Mouse (Mus musculus): ENCODE measurements at regions not wholly inside any gene's neighbourhood (a gene's known extent, or its start where the extent isn't known, plus 50 kb on each side); places are given as distances from the start of the nearest gene placed in this dataset.

GRCm38 (mm10) chr1:63920181-63920933 is 151.3 kb upstream of the 4933402D24Rik start:
- no peak for DNase-seq (ENCODE audit: low spot score in 2 of 2)

GRCm38 (mm10) chr1:63918200-63918599 is 149.1 kb upstream of the 4933402D24Rik start:
- DNase-seq (ENCODE audit: low spot score in 2 of 2): no peak

- DNase-seq (ENCODE audit: low spot score in 2 of 2): no peak
These were observed 148.0 kb upstream of the 4933402D24Rik start for GRCm38 (mm10) chr1:63916907-63917650.

GRCm38 (mm10) chr1:63910765-63911164 is 141.7 kb upstream of the 4933402D24Rik start:
- DNase-seq (ENCODE audit: low spot score in 2 of 2): no peak

GRCm38 (mm10) chr1:63909191-63909590 is 140.1 kb upstream of the 4933402D24Rik start:
- no peak for DNase-seq (ENCODE audit: low spot score in 2 of 2)

- DNase-seq (ENCODE audit: low spot score in 2 of 2): no peak
These were observed 134.6 kb upstream of the 4933402D24Rik start for GRCm38 (mm10) chr1:63903620-63904019.

- DNase-seq (ENCODE audit: low spot score in 2 of 2): no peak
These were observed 134.1 kb upstream of the 4933402D24Rik start for GRCm38 (mm10) chr1:63903201-63903600.

DNA sequence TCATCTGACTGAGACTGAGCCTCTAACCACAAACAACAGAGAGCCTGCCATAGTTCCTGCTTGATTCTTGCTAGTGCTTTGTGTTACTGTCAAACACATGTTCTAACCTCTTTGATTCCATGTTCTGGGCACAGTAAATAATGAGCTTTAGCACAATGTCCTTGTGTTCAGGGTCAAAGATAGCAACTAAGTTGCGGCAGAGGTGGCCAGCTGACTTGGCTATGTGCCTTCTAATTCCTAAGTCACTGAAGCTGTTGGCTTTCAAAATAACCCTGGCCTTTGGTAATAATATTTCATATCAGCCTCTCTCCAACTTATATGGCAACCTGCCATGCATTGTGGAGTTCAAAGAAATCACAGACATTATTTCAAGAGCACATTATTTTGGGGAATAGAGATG is 133.3 kb upstream of the 4933402D24Rik start:
- DNase-seq (ENCODE audit: low spot score in 2 of 2): no peak

DNA sequence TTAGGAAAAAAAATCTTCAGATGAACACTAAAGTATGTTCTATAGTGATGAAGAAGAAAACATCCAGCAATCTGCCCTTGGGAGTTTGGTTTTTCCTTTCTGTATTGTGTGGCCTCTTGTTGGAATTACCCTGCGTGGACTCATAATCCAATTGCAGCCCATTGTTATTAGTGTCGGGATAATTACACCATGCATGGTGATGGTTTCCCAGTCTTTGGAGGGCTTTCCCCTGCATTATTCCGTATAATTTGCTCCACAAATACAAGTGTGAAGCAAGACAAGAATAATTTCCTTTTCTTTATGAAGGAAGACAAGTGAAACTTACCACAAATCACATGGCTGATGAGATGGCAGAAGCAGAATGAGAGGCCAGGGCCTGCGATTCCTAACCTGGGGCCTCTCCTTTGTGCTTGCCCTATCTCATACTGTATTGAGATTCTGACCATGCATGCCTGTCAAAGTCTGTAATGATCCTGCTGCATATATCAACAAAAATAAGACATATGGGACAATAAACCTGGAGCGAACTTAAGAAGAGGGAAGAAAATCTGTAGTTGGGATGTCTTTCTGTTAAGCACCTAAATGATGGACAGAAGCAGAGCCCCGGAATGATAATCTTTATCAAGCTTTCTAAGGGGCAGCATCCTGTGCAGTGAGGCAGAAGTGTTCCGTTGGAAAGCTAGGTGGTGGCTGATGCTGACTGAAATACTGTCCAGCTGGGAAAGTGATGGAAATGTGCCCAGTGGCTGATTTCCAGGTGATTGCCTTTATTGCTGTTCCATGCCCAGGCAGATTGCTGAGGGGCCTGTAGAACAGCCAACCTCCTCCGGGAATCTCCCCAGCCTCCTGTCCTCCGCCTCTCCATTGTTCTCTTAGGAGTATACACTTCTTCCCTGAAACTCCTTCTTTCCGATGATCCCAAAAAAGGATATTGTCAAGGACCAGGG is 130.8 kb upstream of the 4933402D24Rik start:
- peak in 1 of 2 experiments; percentile 13 for DNase-seq (ENCODE audit: low spot score in 2 of 2)

DNA sequence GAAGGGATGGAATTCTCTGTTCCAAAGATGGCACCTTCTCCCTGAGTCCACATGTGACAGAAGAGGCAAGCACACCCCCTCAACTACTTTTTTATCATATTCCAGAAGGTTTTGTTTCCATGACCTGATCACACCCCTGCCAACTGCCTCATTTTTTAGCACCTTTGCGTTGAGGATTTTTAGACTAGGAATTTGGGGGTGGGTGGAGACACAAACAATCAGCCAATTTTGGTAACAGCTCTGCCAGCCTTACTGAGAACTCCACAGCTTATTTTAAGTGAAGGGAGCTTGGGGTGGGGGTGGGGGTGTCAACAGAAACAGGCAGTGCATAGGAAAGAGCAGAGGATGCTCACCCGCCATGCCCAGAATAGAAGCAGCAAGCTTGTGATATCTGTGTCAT is 129.7 kb upstream of the 4933402D24Rik start:
- no peak for DNase-seq (ENCODE audit: low spot score in 2 of 2)

DNA sequence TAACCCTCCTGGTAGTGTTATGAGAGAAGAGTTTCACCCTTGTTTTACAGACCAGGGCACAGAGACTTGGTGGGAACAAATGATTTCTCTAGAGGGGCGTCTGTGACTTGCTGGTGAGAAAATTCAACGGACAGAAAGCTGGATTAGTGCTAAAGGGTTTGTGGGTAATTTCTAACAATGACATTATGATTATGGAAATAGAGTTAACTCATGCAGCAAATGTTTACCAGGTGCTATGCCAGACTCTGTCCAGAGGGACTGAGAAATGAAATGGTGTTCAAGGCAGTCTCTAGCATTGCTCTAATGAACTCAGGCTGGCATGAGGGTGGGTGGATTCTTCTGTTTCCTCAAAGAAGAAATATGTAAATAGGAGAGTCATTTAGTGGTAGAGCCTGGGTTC is 128.5 kb upstream of the 4933402D24Rik start:
- no peak for DNase-seq (ENCODE audit: low spot score in 2 of 2)

DNA sequence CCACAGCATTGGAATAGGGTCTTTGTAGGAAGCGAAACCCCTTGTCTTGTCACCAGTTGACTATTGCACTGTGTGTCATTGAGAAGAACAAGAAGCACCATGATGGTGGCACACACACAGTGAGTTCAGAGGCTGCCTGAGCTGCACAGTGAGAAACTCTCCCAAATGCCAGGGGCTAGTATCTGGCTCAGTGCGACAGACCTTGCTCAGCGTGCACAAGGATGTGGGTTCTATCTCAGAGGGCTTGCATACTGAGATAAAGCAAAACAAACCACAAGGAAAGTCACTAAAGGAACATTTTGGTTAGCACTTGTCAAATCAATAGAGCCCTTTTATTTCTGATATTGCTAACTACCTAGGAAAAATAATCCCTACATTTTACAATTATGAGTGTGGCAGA is 110.5 kb upstream of the 4933402D24Rik start:
- DNase-seq (ENCODE audit: low spot score in 2 of 2): no peak

- peak in 1 of 2 experiments; percentile 4 for DNase-seq (ENCODE audit: low spot score in 2 of 2)
These were observed 107.7 kb upstream of the 4933402D24Rik start for GRCm38 (mm10) chr1:63876589-63877251.

- DNase-seq (ENCODE audit: low spot score in 2 of 2): no peak
These were observed 106.4 kb upstream of the 4933402D24Rik start for GRCm38 (mm10) chr1:63875297-63875962.

- DNase-seq (ENCODE audit: low spot score in 2 of 2): no peak
These were observed 102.8 kb upstream of the 4933402D24Rik start for GRCm38 (mm10) chr1:63871831-63872230.

GRCm38 (mm10) chr1:63869342-63869741 is 100.3 kb upstream of the 4933402D24Rik start:
- no peak for DNase-seq (ENCODE audit: low spot score in 2 of 2)

GRCm38 (mm10) chr1:63857933-63858649 is 89.0 kb upstream of the 4933402D24Rik start:
- no peak for DNase-seq (ENCODE audit: low spot score in 2 of 2)

DNA sequence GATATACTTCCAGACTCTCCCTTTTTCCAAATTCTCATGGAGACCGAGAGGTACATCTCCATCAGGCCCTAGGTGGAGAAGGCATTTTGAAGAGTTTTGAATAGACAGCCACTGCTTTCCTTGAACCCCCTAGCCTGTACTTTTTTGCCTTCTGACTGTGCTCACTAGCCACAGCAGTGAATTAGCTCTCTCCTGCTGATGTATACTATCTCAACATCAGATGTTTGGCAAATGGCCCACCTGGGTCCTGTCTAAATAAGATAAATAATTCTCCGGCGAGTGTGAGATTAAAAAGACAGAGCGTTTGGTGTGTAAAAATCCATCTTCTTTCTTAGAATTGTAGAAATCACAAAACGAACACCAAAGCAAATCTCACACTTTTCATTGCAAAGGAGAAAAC is 88.4 kb upstream of the 4933402D24Rik start:
- no peak for DNase-seq (ENCODE audit: low spot score in 2 of 2)

DNA sequence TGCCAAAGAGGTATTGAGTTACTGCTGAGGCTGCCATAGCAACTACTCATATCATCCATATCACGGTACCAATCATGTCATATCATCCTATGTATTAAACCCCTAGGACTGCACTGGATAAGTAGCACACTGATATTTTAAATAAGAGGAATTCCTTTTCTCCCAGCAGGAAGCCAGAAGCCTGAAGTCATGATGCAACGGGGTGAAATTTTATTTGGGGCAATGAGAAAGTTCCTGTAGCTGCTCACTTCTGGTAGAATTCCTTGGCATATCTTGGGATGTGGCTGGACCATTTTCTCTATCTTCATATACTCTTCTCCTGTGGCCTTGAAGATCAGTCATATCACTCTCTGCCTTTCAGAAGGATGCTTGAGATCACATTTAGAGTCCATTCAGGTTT is 87.3 kb upstream of the 4933402D24Rik start:
- DNase-seq (ENCODE audit: low spot score in 2 of 2): no peak

DNA sequence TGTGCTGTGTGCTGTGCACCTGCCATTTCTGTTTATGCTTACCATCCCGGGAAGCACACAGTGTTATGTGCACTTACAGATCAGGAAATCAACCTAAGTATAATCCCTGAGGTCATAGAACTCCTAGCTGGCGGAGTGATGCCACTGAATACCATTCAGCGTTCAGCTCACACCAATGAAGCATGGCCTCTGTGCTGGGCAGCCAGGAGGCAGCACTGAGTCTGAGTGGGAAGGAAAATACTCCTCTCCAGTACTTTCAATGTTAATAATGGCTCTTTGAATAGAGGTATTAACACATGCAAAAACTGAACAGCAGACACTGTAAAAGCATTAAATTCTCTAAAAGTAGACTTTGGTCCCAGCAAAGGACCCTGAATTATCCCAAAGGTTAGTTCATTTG is 85.7 kb upstream of the 4933402D24Rik start:
- no peak for DNase-seq (ENCODE audit: low spot score in 2 of 2)

All from gastrocnemius, adult 8-10 months (tissue).